Mouse (Mus musculus) megakaryocyte, adult 5-6 weeks (primary cell): ENCODE measurements around the gene Frem1. TPM values are rescaled to one million over a fixed set of nuclear protein-coding genes. Genes with fewer than 3 reads are reported as not detected.

Experiments used
- ATAC-seq: 2 replicates; pipeline ENCODE4 v1.8.0; 2016; ENCODE audit warnings: mild to moderate bottlenecking, inconsistent platforms; ENCODE audit not compliant: poor library complexity, severe bottlenecking
- total RNA-seq, 2 experiments: library from RNA; stranded (forward) in 1 of 2; stranded (reverse) in 1 of 2; fragments of 153-499, 151-499 nt in 1 of 2; fragments of 221-1000, 200-1000 nt in 1 of 2; gene quantifications; 2 replicates each; pipeline versions ENCODE4 v1.2.3 to v1.2.4; 2015 to 2017

Frem1 gene
- total RNA-seq (2015) (not detected in 2 replicates), total RNA-seq (2017) (not detected in 2 replicates)

DNA sequence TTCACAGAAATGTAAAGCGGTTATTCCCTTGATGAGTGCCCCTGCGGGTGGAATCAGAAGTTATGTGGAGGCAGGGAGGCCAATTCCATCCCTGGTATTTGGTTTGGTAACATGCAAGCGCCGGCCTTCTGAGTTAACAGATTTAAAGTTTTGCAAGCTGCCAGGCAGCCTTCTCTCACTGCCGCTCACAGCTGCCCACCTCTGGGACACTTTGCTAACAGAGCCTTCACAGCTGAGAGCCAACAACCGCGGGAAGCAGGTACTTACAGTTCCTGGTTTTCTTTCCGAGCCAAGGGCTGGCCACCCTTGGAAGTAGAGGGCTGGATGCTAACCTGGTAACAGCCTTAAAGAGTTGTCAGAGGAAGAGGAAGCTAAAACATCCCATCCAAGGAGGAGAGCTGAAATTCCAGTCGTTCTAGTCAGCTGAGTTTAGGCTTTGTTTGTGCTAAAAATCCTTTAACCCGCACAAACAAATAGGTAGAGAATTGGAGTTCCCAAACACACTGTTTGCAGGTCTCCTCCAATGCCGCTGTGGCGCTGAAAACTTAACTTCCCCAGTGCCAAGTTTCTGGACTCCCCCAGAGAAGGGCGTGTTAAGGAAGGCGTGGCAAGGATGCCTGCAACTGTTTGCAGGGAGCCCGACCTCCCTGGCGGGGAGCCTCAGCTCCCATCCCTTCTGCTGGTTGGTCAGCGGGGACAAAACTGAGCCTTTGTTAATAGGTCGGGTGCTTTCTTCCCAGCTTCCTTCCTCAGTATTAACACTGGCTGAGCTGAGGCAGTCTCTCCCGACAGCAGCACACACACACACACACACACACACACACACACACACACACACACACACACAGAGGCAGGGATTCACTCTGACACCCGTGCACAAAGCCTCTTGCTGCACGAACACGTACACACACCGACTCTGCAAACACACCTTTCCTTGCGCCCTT, at the start of gene Frem1:
Frem1 (minus strand) TSS at position 706 of the 944 bp plus-strand sequence.
- ATAC-seq, result no peak

DNA sequence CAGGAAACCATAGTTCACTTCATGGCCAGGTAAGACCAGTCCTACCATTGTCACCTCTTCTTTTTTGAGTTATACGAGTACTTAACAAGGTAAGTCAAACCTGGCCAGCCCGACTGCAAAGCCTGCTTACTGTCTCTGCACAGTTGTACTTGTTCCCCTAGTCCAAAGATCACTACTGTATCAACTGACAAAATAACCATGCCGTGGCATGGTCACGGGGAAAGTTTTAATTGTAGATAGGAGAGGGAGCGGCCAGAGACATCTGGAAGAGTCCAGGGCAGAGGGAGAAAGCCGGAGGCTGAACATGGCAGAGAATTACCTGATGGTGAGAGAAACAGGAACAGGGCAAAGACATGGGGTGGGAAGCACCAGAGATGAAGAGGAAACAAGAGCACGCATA, 46.9 kb upstream of the Frem1 start:
- ATAC-seq, result no peak

- no peak for ATAC-seq
Observed at GRCm38 (mm10) chr4:83093941-83094340, 41.8 kb upstream of the Frem1 start.

GRCm38 (mm10) chr4:83090691-83091448, 38.7 kb upstream of the Frem1 start:
- no peak for ATAC-seq

DNA sequence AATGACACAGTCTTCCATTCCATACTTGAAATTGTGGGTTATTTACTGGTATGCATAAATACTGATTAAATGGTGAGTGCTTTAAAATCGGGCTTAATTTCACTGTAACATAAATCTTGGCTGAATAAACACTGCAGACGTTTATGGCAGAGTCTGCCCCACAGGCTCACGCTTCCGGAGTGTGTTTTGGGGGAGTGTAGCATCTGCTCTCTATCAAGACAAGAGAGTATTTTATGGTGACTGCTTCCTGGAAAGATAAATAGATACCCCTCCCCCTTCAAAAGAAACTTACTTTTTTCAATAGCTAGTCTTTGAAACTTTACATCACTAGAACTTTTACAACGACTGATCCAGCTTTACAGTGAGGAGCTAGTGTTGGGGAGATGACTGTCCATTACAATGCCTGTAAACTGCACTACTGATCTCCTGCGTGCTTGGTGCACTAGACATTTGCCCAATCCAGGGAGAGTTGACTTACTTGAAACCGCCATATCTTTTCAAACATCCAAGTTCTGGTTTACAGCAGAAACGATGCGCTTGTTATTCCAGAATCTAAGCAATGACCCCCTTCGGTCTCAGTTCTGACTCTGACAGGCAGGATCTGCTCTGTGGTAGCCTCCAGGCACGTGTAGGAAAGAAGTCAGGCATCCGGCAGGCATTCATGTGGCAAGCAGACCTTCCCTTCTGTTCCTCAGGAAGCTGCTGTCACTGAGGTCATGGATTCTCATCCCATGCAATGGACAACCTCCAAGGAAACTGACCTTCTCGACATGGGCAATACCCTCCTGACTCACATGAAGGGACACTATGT, 28.4 kb upstream of the Frem1 start:
- no peak for ATAC-seq

DNA sequence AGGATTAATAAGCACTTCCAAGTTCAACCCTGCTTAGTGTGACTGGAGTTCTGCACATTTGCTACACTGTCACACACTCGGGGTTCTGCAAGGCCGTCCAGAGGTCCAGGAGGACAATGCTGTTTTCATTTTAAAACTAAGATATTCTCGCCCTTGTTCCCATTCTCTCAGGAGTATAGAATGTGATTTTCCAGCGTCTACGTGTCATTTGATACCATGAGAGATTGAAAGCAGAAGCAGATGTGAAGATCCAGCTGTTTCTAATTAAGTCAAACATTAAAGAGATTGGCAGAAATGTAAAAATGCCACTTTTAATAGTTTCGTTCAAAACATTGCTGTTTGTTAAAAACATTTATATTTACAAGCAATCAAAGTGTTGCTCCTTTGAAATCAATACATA, 12.1 kb upstream of the Frem1 start:
- ATAC-seq, result no peak

GRCm38 (mm10) chr4:83061564-83061963, 9.4 kb upstream of the Frem1 start:
- ATAC-seq, result no peak

DNA sequence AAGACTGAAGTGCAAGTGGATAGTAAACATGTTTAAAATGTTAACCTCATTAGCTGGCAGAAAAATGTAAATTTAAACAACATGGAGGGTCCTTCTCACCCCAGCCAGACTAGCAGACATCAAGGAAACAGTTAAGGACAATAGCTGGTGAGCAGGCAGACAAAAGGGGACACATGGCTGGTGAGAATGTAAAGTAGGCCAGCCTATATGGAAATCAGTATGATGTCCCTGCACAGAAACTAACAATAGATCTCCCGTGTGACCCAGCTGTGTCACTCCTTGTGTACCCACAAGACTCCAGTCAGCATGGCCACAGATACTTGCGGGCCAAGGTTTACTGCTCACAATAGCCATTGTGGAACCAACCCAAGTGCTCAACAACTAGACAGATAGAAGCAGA, 6.5 kb upstream of the Frem1 start:
- ATAC-seq, result no peak

DNA sequence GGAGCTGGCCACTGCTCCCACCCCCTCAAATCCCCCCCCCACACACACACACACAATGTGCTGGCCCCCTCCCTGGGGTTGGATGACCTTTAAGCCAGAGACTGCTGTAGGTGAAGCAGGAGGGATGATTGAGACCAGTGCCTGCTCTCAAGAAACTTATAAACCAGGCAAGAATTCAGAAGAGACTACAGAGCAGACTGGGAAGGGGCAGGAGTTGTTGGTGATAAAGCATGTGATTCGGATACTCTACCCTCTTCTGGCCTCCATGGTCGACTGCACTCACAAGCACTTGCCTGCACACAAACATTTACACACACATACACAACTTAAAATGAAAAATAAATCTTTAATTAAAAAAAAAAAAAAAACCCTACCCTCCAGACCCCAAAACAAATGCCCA, 6.0 kb upstream of the Frem1 start:
- no peak for ATAC-seq

- no peak for ATAC-seq
Observed at GRCm38 (mm10) chr4:83056496-83056895, 4.4 kb upstream of the Frem1 start.

GRCm38 (mm10) chr4:83055444-83055843, 3.3 kb upstream of the Frem1 start:
- ATAC-seq, result no peak

- no peak for ATAC-seq
Observed at GRCm38 (mm10) chr4:83053206-83053605, 1.1 kb upstream of the Frem1 start.

DNA sequence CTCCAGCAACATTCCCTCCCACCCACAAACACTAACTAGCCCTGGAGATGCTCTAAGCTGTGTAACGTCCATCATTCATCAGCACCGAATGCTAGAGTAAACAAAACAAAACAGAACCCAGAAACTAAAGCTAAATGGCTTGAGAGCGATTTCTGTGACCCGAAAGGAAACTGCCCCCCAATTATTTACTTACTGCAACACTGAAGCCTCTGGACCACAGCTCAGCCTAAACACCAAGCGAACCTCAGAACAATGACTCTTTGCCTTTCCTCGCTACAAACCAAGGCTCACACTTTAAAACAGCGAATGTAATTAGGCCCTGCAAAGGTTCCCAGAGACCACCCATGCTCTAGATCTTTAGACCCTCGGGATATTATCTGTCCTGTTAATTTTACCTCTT, 963 bp downstream of the Frem1 start:
- ATAC-seq, result no peak

- ATAC-seq, result no peak
Observed at GRCm38 (mm10) chr4:83050151-83050796, 1.9 kb downstream of the Frem1 start.

- ATAC-seq, result no peak
Observed at GRCm38 (mm10) chr4:83049288-83049687, 2.9 kb downstream of the Frem1 start.

DNA sequence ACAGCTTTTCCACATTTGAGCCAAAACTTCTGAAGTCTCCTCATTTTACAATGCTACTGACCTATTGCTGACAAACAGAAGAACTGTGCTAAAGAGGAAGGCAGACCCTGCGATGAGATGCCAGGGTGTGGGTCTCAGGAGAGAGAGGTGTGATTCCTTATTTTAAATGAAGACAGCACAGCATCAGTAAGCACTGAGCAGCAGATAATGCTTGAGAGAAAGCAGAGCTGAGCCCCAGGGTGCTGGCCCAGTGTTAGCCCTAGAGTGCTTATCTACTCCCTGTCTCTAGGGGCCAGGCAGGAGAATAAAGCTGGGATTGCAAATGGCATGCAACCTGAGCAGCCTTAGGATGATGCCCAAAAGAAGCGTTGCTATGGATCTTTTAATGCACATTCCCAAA, 3.6 kb downstream of the Frem1 start:
- no peak for ATAC-seq

DNA sequence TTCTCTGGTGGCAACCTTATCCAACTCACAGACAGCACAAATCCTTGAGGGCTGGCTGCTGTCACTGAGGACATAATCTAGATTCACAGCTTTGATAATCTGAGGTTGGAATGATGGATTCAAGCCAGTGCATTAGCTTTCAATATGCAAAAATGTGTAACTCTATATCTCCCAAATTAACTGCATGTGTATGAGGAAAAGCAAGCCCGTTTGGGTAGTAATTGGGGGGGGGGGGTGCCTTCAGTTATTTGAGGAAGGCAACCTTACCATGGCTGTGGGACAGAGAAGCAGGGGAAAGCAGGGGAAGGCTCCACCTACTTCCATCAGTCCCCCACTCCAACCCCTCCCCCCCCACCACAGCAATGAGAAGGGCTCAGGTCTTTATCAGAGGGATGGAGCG, 5.3 kb downstream of the Frem1 start:
- ATAC-seq, result no peak

- ATAC-seq, result no peak
Observed at GRCm38 (mm10) chr4:83046069-83046468, 6.1 kb downstream of the Frem1 start.

DNA sequence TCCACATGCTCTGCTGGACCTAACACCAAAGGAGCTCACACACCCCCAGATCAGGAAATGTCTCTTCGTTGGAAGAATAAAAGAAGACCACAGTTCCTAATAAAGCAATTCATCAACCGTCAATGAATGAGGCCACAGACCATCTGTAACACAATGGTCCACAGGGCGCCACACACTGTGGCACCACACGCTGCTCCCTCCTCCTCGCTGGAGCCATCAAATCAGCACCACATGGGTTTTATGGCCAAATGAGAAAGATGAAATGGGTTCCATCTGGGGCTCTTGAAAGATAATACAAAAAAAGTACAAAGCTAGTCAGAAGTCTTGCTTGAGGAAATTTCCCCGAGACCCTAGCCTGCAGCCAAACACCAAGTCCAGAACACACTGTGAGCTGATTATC, 6.9 kb downstream of the Frem1 start:
- ATAC-seq, result no peak

GRCm38 (mm10) chr4:83040780-83041179, 11.4 kb downstream of the Frem1 start:
- ATAC-seq, result no peak

DNA sequence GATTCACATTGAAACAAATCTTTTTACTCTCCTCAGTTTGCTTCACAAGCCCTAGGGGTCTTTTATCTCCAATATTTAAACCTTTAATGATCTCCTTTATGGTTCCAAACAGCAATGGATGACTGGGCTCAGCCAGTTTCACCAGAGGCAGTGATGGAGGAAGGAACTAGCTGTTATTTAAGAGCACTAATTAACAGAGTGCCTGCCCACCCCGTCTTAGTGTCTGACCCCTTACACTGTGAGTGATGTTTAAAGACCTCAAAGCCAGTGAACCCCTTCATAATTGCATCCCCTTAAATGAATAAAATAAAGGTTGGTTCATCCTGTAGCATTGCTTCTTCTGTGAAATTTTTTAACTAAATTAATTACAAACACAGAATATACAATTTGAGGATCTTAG, 19.4 kb downstream of the Frem1 start:
- ATAC-seq, result no peak
